ENCODE assay signal across 8 mouse cellular contexts in genomic region chr19:8713306-8713996, GRCm38 (mm10). TPM values are rescaled to one million over a fixed set of nuclear protein-coding genes. Genes with fewer than 3 reads are reported as not detected.
DNase-seq lines count a peak whose midpoint lies in the region; ATAC-seq and TF ChIP-seq lines count a peak whose summit lies in the region.

No protein-coding gene starts in this region.

- H3K27me3 ChIP-seq in intestine, postnatal 0 days (replicated peaks; ENCODE audit: control insufficient read depth, insufficient read depth, low read length): no peaks in the 10 kb centered on the region
- H3K27me3 ChIP-seq in midbrain, embryonic 10.5 days (ENCODE audit: low read depth, poor library complexity, severe bottlenecking): no peaks in the 10 kb centered on the region

- peak; percentile 83 for ATAC-seq in intestine, postnatal 0 days

- peak overlapping the region; percentile 97 for H3K27ac ChIP-seq in intestine, postnatal 0 days (ENCODE audit: low read depth, low read length)
- peak overlapping the region; percentile 94 for H3K27ac ChIP-seq in midbrain, embryonic 10.5 days (replicated peaks)

- intact Hi-C loops in left cerebral cortex, postnatal 36 days (cut with DNase I): loop anchor here (5.0 kb wide), 1 partner anchor 51 kb away; the partner anchor contains the start of gene Chrm1

- no peaks in the 10 kb centered on the region for H3K4me1 ChIP-seq in intestine, postnatal 0 days (replicated peaks; ENCODE audit: control insufficient read depth, insufficient read depth, low read length)
- peaks cover 31% of the 10 kb centered on the region for H3K4me1 ChIP-seq in midbrain, embryonic 10.5 days

- peak overlapping the region; percentile 90 for H3K9ac ChIP-seq in intestine, postnatal 0 days (ENCODE audit: low read depth, low read length)

- peaks cover 24% of the 10 kb centered on the region for H3K36me3 ChIP-seq in intestine, postnatal 0 days (ENCODE audit: control insufficient read depth, insufficient read depth)
- H3K36me3 ChIP-seq in midbrain, embryonic 10.5 days: peaks cover 37% of the 10 kb centered on the region

- DNase-seq in adrenal gland, adult 8-10 months: peak; percentile 90
- peak; percentile 85 for DNase-seq in embryo, embryonic 11.5 days (ENCODE audit: low read depth, low spot score)
- DNase-seq in gastrocnemius, postnatal 4 days (ENCODE audit: low spot score in 2 of 2): peak; percentile 85 to 94
- DNase-seq in left cerebral cortex, postnatal 36 days (ENCODE audit: low spot score in 2 of 2): peak; percentile 92
- DNase-seq in midbrain, embryonic 10.5 days (ENCODE audit: low spot score): peak; percentile 91
- DNase-seq in right cerebral cortex, postnatal 36 days (ENCODE audit: low spot score in 2 of 2): peak; percentile 90 to 91
- peak; percentile 87 to 93 for DNase-seq in urinary bladder, postnatal 4 days (ENCODE audit: low spot score in 2 of 2)

- peak overlapping the region; percentile 69 for H3K4me2 ChIP-seq in intestine, postnatal 0 days (replicated peaks; ENCODE audit: low read depth)

- TF ChIP-seq CTCF in intestine, postnatal 0 days (IDR thresholded peaks at IDR 0.05; ENCODE audit: low read depth): peak; percentile 91

- peak overlapping the region; percentile 96 for H3K4me3 ChIP-seq in intestine, postnatal 0 days (ENCODE audit: low read depth, low read length)
- H3K4me3 ChIP-seq in midbrain, embryonic 10.5 days: peak overlapping the region; percentile 70

- no peaks in the 10 kb centered on the region for H3K9me3 ChIP-seq in intestine, postnatal 0 days (ENCODE audit: control insufficient read depth)
- no peaks in the 10 kb centered on the region for H3K9me3 ChIP-seq in midbrain, embryonic 10.5 days (replicated peaks)

- WGBS in intestine, postnatal 0 days: under 1% methylated on average over 51 of the region's 51 CpGs
- under 1% methylated on average over 51 of the region's 51 CpGs for WGBS in midbrain, embryonic 10.5 days

RNA-seq across cellular contexts. Expression of gene Slc3a2, which starts 9.7 kb away (rescaled TPM):
- 100 to 1,000 TPM; 210 to 266 (median 246) TPM for total RNA-seq in adrenal gland, adult 8-10 months (2022)
- 10 to 100 TPM; 42.4 to 43.8 TPM for total RNA-seq in gastrocnemius, postnatal 4 days (2021)
- polyA plus RNA-seq in intestine, postnatal 0 days (2015; fragmentation: Nextera tagmentation; extraction: Ambion mirVana): 237 and 283 TPM in 2 replicates
- 100 to 1,000 TPM; 151 to 173 TPM for total RNA-seq in left cerebral cortex, postnatal 36 days (2021)
- 139 and 144 TPM in 2 replicates for polyA plus RNA-seq in midbrain, embryonic 10.5 days (2016; fragmentation: Nextera tagmentation; extraction: Ambion mirVana)

RNA-seq across cellular contexts. Expression of gene Wdr74, which starts 22.2 kb away (rescaled TPM):
- 10 to 100 TPM; 49.1 to 60.4 (median 53.3) TPM for total RNA-seq in adrenal gland, adult 8-10 months (2022)
- 10 to 100 TPM; 34.5 to 35.1 TPM for total RNA-seq in gastrocnemius, postnatal 4 days (2021)
- 32.8 and 33.4 TPM in 2 replicates for polyA plus RNA-seq in intestine, postnatal 0 days (2015; fragmentation: Nextera tagmentation; extraction: Ambion mirVana)
- total RNA-seq in left cerebral cortex, postnatal 36 days (2021): 10 to 100 TPM; 50.8 to 55.2 TPM
- 105 and 121 TPM in 2 replicates for polyA plus RNA-seq in midbrain, embryonic 10.5 days (2016; fragmentation: Nextera tagmentation; extraction: Ambion mirVana)

RNA-seq across cellular contexts. Expression of gene 1700092M07Rik, which starts 27.1 kb away (rescaled TPM):
- total RNA-seq in adrenal gland, adult 8-10 months (2022): 1 to 10 TPM in 3 of 4 experiments, under 1 TPM in 1; 0.64 to 4.4 (median 1.8) TPM
- 1 to 10 TPM in 1 of 2 experiments, not detected in 1; 2.5 TPM for total RNA-seq in gastrocnemius, postnatal 4 days (2021)
- 0.50 and 0.56 TPM in 2 replicates for polyA plus RNA-seq in intestine, postnatal 0 days (2015; fragmentation: Nextera tagmentation; extraction: Ambion mirVana)
- total RNA-seq in left cerebral cortex, postnatal 36 days (2021): 1 to 10 TPM in 1 of 2 experiments, not detected in 1; 3.4 TPM
- polyA plus RNA-seq in midbrain, embryonic 10.5 days (2016; fragmentation: Nextera tagmentation; extraction: Ambion mirVana): 3.2 and 3.3 TPM in 2 replicates

RNA-seq across cellular contexts. Expression of gene Stx5a, which starts 27.8 kb away (rescaled TPM):
- 100 to 1,000 TPM in 3 of 4 experiments, 10 to 100 TPM in 1; 90.9 to 138 (median 118) TPM for total RNA-seq in adrenal gland, adult 8-10 months (2022)
- 10 to 100 TPM; 59.1 to 60.5 TPM for total RNA-seq in gastrocnemius, postnatal 4 days (2021)
- 83.4 and 89.2 TPM in 2 replicates for polyA plus RNA-seq in intestine, postnatal 0 days (2015; fragmentation: Nextera tagmentation; extraction: Ambion mirVana)
- 10 to 100 TPM; 57.9 to 81.8 TPM for total RNA-seq in left cerebral cortex, postnatal 36 days (2021)
- 94.9 and 103 TPM in 2 replicates for polyA plus RNA-seq in midbrain, embryonic 10.5 days (2016; fragmentation: Nextera tagmentation; extraction: Ambion mirVana)

RNA-seq across cellular contexts. Expression of gene Nxf1, which starts 43.4 kb away (rescaled TPM):
- 100 to 1,000 TPM; 102 to 164 (median 148) TPM for total RNA-seq in adrenal gland, adult 8-10 months (2022)
- total RNA-seq in gastrocnemius, postnatal 4 days (2021): 10 to 100 TPM; 70.4 to 80.5 TPM
- 54.5 and 57.2 TPM in 2 replicates for polyA plus RNA-seq in intestine, postnatal 0 days (2015; fragmentation: Nextera tagmentation; extraction: Ambion mirVana)
- total RNA-seq in left cerebral cortex, postnatal 36 days (2021): 10 to 100 TPM; 68.5 to 99.7 TPM
- 253 and 282 TPM in 2 replicates for polyA plus RNA-seq in midbrain, embryonic 10.5 days (2016; fragmentation: Nextera tagmentation; extraction: Ambion mirVana)

Comparison
In these comparisons a context has a peak if more than half of its experiments do, and no peak if none do; other contexts are left out.
1. Peak in every context shown above with its lines: DNase-seq, ATAC-seq, H3K4me3 ChIP-seq and H3K27ac ChIP-seq.